Mouse (Mus musculus) limb, embryonic 10.5 days (tissue): ENCODE data around the gene Scrn1. TPM values are rescaled to one million over a fixed set of nuclear protein-coding genes. Genes with fewer than 3 reads are reported as not detected.

Experiments used
- DNase-seq: peaks from one replicate; pipeline ENCODE4 v3.0.0-alpha.2; 2017; ENCODE audit warnings: low spot score
- H3K27ac ChIP-seq: fragments of 300-500 bp; sonication (generic); 2 replicates; pipeline ENCODE4 v1.5.1; 2016; ENCODE audit warnings: mild to moderate bottlenecking
- H3K27me3 ChIP-seq: fragments of 300-500 bp; sonication (generic); 2 replicates; pipeline ENCODE4 v1.6.1; 2016; ENCODE audit warnings: low read depth, mild to moderate bottlenecking; ENCODE audit not compliant: poor library complexity, severe bottlenecking
- H3K36me3 ChIP-seq: fragments of 300-500 bp; sonication (generic); 2 replicates; pipeline ENCODE4 v1.6.1; 2016; ENCODE audit warnings: mild to moderate bottlenecking, moderate library complexity
- H3K4me1 ChIP-seq: fragments of 300-500 bp; sonication (generic); 2 replicates; pipeline ENCODE4 v1.6.1; 2016
- H3K4me3 ChIP-seq: fragments of 300-500 bp; sonication (generic); 2 replicates; pipeline ENCODE4 v1.5.1; 2016; ENCODE audit warnings: mild to moderate bottlenecking, moderate library complexity
- H3K9me3 ChIP-seq: fragments of 300-500 bp; sonication (generic); replicated peaks from 2 replicates; pipeline ENCODE4 v1.6.1; 2016; ENCODE audit warnings: mild to moderate bottlenecking
- WGBS: fragments of 180-500 bp; shearing (Covaris S2); methylation state at CpG from one replicate; pipeline ENCODE4 v1.1.7; 2016; 5-methylcytosine and 5-hydroxymethylcytosine counted together
- polyA plus RNA-seq: library from polyadenylated mRNA; unstranded; fragments of >200 nt; fragmentation: Nextera tagmentation; extraction: Ambion mirVana; gene quantifications from 2 replicates; pipeline ENCODE4 v1.2.1, GENCODE M21; 2016

Gene Scrn1
- polyA plus RNA-seq, 1 experiment from 2014 or later: 7.8 TPM

DNA sequence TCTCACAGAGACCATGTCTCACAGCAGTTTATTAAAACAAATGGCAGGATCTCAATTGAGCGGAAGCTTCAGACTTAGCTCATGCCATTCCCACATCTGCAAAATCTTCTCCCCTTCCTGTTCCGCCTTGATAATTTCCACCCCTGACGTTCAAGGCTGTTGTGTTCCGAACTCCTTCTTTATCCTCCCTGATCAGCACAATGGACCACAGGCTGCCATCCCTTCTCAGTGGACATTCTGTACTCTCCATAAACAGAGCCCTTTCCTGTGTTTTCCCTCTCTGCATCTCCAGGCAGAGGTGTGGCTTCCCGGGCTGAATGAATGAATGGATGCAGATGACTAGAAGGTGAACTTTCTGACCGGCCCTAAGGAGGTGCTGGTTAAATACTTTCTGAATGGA is 25.5 kb upstream of the Scrn1 start:
- DNase-seq: no peak
- Histone ChIP-seq H3K9me3 (no peaks in the 10 kb centered on the region), H3K36me3 (no peaks in the 10 kb centered on the region), H3K4me3 (0 out of 2 replicates have a peak overlapping the region, but pooled peaks have one; percentile 63), H3K4me1 (peaks cover 40% of the 10 kb centered on the region), H3K27me3 (no peaks in the 10 kb centered on the region), H3K27ac (no peak overlapping the region)
- WGBS: 75% methylated on average over 6 of the region's 6 CpGs

DNA sequence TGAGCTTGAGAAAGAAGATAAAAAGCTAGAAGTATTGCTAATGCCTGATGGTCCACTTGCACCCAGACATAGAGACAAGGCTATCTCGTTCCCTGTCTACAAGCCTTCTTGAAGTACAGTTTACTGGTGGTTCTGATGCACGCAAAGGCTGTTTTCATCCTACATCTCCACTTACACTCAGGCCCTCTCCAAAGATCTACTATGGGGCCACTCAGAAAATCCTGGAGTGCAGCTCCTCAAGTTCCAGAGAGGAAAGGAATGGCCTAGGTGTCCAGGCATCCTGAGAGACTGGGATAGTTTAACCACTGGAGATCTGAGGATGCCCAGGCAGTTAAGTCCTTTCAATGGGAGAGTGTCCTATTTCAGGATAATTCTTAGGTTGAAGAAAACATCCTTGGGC is 24.4 kb upstream of the Scrn1 start:
- Histone ChIP-seq H3K36me3 (no peaks in the 10 kb centered on the region), H3K27ac (no peak overlapping the region), H3K4me1 (peaks cover 30% of the 10 kb centered on the region), H3K27me3 (no peaks in the 10 kb centered on the region), H3K9me3 (no peaks in the 10 kb centered on the region), H3K4me3 (no peak overlapping the region)
- 96% methylated on average over 2 of the region's 2 CpGs for WGBS
- DNase-seq: no peak

DNA sequence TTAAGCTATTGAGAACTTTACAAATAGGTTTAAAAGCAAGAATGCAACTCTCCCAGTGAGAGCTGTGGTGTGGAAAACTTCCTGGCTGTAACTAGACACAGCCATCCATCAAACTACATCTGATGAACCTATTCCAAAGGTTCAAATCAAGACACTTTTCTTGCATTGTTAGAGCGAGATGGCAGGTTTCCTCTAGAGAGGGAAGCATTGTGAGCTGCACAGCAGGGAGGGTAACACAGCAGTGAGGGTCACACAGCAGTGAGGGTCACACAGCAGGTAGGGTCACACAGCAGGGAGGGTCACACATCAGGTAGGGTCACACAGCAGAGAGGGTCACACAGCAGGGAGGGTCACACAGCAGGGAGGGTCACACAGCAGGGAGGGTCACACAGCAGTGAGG is 21.9 kb upstream of the Scrn1 start:
- Histone ChIP-seq H3K9me3 (no peaks in the 10 kb centered on the region), H3K4me1 (peaks cover 18% of the 10 kb centered on the region), H3K36me3 (peaks cover 5% of the 10 kb centered on the region; the same call in 1 of the 2 replicates), H3K4me3 (no peak overlapping the region), H3K27ac (no peak overlapping the region), H3K27me3 (no peaks in the 10 kb centered on the region)
- no peak for DNase-seq
- WGBS: 65% methylated on average over 1 of the region's 1 CpGs

DNA sequence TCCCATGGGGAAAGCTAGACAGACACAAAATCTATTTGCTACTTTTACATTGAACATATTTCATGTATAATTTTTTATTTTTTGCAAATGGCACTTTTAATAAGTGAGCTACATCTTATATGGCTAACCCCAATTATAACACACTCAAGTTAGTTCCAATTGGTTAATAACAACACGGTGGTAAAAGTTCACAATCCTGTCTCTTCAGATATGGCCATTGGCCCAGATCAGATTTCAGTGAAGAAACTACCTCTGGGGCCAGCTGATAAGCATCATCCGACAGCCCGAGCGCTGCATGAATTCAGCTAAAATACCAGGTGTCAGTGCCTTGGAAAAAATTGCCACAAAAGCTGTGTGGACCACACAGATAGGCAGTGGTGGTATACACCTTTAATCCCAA is 21.4 kb upstream of the Scrn1 start:
- Histone ChIP-seq H3K27ac (no peak overlapping the region), H3K36me3 (peaks cover 5% of the 10 kb centered on the region; the same call in 1 of the 2 replicates), H3K4me3 (no peak overlapping the region), H3K9me3 (no peaks in the 10 kb centered on the region), H3K27me3 (no peaks in the 10 kb centered on the region), H3K4me1 (peaks cover 18% of the 10 kb centered on the region)
- WGBS: 71% methylated on average over 4 of the region's 4 CpGs
- DNase-seq: no peak

DNA sequence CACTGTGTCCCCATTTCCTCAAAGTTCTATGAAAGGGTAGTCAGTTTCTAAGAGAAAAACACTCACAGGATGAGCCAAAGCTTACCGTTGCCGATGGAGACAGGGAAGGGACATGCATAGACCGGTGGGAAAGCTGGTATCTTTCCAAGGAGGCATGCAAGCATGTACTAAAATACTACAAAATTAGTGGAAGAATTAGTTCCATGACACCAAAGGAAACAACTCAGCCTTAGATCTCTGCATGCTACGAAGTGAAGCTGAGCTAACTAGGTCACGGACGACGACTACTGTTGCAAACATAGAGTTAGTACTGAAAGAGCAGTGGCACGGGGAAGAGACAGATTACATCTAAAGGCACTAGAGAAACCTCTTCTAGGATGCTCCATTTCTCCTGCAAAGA is 20.6 kb upstream of the Scrn1 start:
- WGBS: 89% methylated on average over 8 of the region's 8 CpGs

DNA sequence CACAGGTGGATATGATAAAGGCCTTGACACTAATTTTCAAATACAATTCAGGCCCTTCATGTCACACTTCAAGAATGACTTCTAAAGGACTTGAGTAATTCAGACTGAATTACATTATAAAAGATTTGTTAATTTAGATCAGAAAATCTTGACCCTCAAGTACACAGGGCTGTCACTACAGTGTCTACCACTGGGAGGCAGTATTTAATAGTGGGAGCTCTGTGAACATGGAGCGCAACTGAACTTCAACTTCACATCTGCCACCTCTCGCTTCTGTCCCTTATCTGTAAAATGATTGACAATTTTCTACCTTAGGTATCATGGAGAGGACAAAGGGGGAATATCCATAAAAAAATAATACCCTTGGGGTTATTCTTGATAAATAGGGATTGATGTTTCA is 19.9 kb upstream of the Scrn1 start:
- H3K4me1 ChIP-seq: peaks cover 8% of the 10 kb centered on the region
- H3K36me3 ChIP-seq: peaks cover 8% of the 10 kb centered on the region; the same call in 1 of the 2 replicates
- H3K27me3 ChIP-seq: no peaks in the 10 kb centered on the region
- H3K4me3 ChIP-seq: no peak overlapping the region
- no peak overlapping the region for H3K27ac ChIP-seq
- no peak for DNase-seq
- no peaks in the 10 kb centered on the region for H3K9me3 ChIP-seq
- WGBS: 30% methylated on average over 2 of the region's 2 CpGs

More for the DNA sequence above, 20.6 kb upstream of the Scrn1 start:
- Histone ChIP-seq H3K4me1 (peaks cover 14% of the 10 kb centered on the region), H3K4me3 (no peak overlapping the region), H3K27me3 (no peaks in the 10 kb centered on the region), H3K27ac (no peak overlapping the region), H3K9me3 (no peaks in the 10 kb centered on the region), H3K36me3 (peaks cover 8% of the 10 kb centered on the region; the same call in 1 of the 2 replicates)
- no peak for DNase-seq

DNA sequence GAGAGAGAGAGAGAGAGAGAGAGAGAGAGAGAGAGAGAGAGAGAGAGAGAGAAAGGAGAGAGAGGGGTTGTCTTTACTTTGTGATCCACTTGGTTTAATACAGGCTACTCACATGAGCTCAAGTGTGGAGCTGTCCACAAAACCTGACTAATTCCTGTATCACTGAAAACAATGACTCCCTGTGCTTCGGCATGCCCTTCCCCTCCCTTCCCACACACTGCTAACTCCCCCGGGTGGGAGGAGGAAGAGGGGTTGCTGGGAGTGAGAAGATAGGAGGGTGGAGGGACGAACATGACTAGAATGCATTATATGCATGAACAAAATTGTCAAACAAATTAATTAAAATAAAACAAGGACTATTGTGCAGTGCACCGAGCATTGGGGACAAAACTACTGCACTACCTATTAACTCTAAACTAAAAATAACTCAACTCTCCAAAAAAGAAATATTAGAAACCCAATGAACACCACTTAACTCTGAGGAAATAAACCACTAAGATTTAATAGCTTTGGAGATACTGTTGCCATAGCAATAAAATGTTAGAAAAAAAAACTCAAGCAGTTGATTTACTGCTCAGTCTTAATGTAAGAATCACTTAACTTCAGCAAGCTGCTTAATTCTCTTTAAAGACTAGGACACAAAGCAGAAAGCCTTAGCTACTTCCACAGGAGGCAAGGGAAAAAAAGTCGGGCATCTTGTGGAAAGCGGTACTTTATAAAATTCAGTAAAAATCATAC is 7.1 kb upstream of the Scrn1 start:
- H3K27me3 ChIP-seq: no peaks in the 10 kb centered on the region
- 53% methylated on average over 6 of the region's 6 CpGs for WGBS
- no peaks in the 10 kb centered on the region for H3K9me3 ChIP-seq
- no peak overlapping the region; the same call in 1 of the 2 replicates for H3K27ac ChIP-seq
- DNase-seq: no peak
- H3K4me1 ChIP-seq: peaks cover 19% of the 10 kb centered on the region
- no peak overlapping the region for H3K4me3 ChIP-seq
- H3K36me3 ChIP-seq: no peaks in the 10 kb centered on the region

DNA sequence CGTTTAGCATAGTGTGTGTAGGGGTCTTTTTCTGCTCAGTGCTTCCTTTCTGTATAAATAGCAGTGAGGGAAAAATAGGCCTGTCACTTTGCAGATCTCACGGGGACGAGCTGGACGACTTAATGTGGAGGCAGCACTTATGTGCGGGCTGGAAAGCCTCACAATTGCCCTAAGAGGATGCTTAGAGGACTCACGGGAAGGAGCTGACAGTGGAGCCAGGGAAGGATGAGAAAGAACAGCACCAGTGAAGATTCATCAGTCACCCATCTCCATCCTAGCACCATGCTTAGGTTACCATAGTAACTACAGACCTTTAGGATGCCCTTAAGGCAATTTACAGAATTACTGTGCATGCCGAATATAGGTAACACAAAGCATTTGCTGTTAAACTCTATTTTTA is 3.5 kb upstream of the Scrn1 start:
- H3K4me1 ChIP-seq: peaks cover 45% of the 10 kb centered on the region
- H3K27ac ChIP-seq: no peak overlapping the region
- 45% methylated on average over 7 of the region's 7 CpGs for WGBS
- H3K36me3 ChIP-seq: no peaks in the 10 kb centered on the region
- H3K27me3 ChIP-seq: peaks cover 25% of the 10 kb centered on the region
- DNase-seq: no peak
- H3K9me3 ChIP-seq: no peaks in the 10 kb centered on the region
- H3K4me3 ChIP-seq: no peak overlapping the region

DNA sequence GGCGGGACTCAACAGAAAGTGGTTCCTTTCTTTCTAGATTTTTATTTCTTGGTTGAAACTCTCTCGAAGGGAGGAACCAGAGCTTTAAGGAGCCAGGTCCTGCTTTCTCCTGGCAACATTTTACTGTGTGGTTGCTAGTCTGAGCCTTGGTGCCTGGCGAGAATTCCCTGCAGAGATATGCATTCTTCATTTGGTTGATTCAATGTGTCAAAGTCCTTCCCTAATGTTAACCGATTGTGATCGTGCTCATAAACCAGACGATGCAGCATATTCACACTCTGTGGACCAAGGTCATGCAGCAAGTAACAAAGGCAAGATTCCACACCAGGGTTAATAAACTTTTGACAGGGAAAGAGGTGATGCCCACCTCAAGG is 244 bp upstream of the Scrn1 start:
- WGBS: 17% methylated on average over 6 of the region's 6 CpGs
- Histone ChIP-seq H3K36me3 (no peaks in the 10 kb centered on the region), H3K4me1 (peaks cover 32% of the 10 kb centered on the region), H3K9me3 (no peaks in the 10 kb centered on the region), H3K27ac (peak overlapping the region; percentile 68), H3K4me3 (peak overlapping the region; percentile 56), H3K27me3 (peaks cover 47% of the 10 kb centered on the region)
- DNase-seq: no peak

DNA sequence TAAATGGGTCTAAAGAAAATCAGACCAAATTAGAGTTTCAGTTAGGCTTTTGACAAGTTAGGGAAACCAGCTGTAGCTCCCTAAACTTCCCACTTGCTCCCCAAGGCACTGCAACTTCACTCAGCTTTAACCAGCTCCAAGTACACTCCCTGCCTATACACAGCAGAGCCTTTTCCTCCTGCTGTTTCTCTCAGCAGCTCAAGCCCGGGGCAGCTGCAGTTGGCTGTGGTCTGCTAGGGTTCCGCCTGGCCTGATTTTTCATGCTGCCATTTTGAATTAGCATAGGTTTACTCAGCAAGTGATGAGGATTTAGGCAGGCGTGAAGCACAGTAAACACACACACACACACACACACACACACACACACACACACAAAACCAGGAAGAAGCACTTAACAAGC is 1.3 kb downstream of the Scrn1 start:
- 41% methylated on average over 3 of the region's 3 CpGs for WGBS
- H3K27me3 ChIP-seq: peaks cover 47% of the 10 kb centered on the region
- peaks cover 32% of the 10 kb centered on the region for H3K4me1 ChIP-seq
- H3K36me3 ChIP-seq: no peaks in the 10 kb centered on the region
- no peak for DNase-seq
- H3K4me3 ChIP-seq: peak overlapping the region; percentile 56; the same call in 1 of the 2 replicates
- H3K27ac ChIP-seq: no peak overlapping the region
- no peaks in the 10 kb centered on the region for H3K9me3 ChIP-seq

DNA sequence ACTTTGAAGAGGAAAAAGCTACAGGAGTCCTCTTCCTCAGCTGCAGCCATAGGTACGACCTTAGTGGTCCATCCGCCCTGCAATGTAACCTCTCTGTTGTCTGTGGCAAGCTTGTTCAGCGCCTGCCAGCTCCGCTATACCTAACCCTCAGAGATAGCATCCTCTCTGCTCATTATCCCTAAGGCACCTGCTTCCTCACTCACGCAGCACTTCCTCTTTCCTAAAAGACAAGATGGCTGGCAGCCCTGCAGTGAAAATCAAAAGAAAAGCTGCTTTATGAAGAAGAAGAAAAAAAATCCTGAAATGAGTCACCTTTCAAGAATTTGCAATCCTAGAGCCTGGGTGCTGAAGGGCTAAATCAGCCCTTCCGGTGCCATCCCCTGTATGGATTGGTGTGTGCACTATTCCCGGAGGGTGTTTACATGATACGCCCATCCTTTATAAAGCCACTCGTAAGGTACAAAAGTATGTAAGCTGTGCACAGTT is 1.7 kb downstream of the Scrn1 start:
- peaks cover 29% of the 10 kb centered on the region for H3K4me1 ChIP-seq
- H3K9me3 ChIP-seq: no peaks in the 10 kb centered on the region
- WGBS: 68% methylated on average over 9 of the region's 9 CpGs
- H3K4me3 ChIP-seq: no peak overlapping the region
- DNase-seq: no peak
- H3K27ac ChIP-seq: no peak overlapping the region
- H3K36me3 ChIP-seq: no peaks in the 10 kb centered on the region
- H3K27me3 ChIP-seq: peaks cover 47% of the 10 kb centered on the region

DNA sequence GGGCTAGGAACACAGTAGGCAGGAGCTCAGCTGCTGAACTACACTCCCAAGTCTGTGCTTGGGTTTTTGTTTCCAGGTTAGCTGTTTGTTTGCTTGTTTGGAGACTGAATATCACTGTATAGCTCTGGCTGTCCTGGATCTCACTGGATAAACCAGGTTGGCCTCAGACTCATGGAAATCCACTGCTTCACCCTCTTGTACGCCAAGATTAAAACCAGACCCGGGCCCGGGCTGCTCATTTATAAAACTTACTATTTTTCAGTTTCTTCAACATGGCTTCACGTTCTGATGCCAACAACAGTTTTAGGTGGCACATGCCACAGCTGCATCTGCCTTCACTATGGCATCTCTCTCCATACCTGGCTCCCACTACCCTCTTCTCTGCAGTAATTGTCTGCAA is 2.7 kb downstream of the Scrn1 start:
- DNase-seq: peak; percentile 24
- H3K36me3 ChIP-seq: no peaks in the 10 kb centered on the region
- 95% methylated on average over 4 of the region's 4 CpGs for WGBS
- no peak overlapping the region for H3K4me3 ChIP-seq
- peaks cover 47% of the 10 kb centered on the region for H3K27me3 ChIP-seq
- H3K4me1 ChIP-seq: peaks cover 29% of the 10 kb centered on the region
- no peaks in the 10 kb centered on the region for H3K9me3 ChIP-seq
- no peak overlapping the region for H3K27ac ChIP-seq

DNA sequence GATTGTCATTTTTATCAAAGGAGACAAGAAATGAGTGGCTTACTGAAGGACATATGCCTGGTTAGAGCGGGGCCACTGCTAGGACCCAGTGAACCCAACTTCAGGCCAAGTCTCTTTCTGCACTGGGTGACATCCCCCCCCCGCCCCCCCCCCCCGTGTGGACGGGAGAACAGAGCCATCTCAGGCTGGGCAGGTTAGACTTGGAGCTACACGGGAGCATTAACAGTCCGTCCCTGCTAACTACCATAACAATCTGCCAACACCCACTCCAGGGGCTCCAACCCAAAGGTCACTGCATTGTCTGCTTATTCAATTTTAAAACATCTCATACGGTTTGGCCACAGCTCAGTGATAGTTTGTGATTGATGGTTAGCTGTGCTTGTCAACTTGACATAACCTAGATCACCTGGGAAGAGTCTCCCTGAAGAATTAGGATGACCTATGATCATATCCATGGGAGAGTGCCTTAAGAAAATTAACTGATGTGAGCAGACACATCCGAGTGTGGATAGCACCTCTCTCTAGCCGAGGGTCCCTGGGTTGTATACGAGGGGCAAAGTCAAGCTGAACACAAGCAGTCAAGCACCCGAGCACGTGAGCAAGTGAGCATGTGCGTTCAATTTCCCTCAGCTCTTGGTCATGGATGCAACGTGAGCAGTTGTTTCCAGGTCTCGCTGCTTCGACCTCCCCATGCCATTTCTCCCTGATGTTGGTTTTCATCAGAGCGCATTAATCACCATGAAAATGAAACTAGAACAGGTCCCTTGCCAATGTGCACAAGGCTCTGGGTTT is 4.1 kb downstream of the Scrn1 start:
- H3K4me3 ChIP-seq: no peak overlapping the region
- H3K27me3 ChIP-seq: peaks cover 42% of the 10 kb centered on the region
- WGBS: 76% methylated on average over 16 of the region's 17 CpGs
- H3K36me3 ChIP-seq: no peaks in the 10 kb centered on the region
- no peak for DNase-seq
- H3K4me1 ChIP-seq: peaks cover 19% of the 10 kb centered on the region
- no peak overlapping the region for H3K27ac ChIP-seq
- H3K9me3 ChIP-seq: no peaks in the 10 kb centered on the region
